Mouse (Mus musculus): ENCODE data around the gene Abl2. TPM values are rescaled to one million over a fixed set of nuclear protein-coding genes. Genes with fewer than 3 reads are reported as not detected.
"Not testable (repeated sequence)": the region's sequence is repeated elsewhere in the genome, so short reads cannot be mapped to it uniquely, and the experiment has no call there.

The Abl2 gene
- polyA plus RNA-seq (2012; rRNA removed) (10.2 and 10.9 TPM in 2 replicates), polyA plus RNA-seq (2014; fragmentation: Nextera tagmentation; extraction: Ambion mirVana) (6.2 and 6.9 TPM in 2 replicates)

GRCm38 (mm10) chr1:156558024-156558930 is at the start of gene Abl2:
TSS of gene Abl2 (plus strand) at chr1:156558786.
- Histone ChIP-seq H3K4me3 (replicated peaks; ENCODE audit: low read length) (peak within 1 kb of the TSS; percentile 98), H3K9ac (ENCODE audit: low read depth, low read length, severe bottlenecking) (peak within 1 kb of the TSS; percentile 98), H3K4me1 (ENCODE audit: control insufficient read depth, insufficient read depth, low read length) (peaks cover 8% of the 10 kb centered on the region; the same call in 1 of the 2 replicates), H3K27me3 (ENCODE audit: control insufficient read depth, insufficient read depth, low read length) (no peaks in the 10 kb centered on the region), H3K36me3 (ENCODE audit: control insufficient read depth, insufficient read depth, low read length) (no peaks in the 10 kb centered on the region), H3K4me2 (replicated peaks; ENCODE audit: low read depth, low read length, severe bottlenecking) (peak within 1 kb of the TSS; percentile 69), H3K9me3 (ENCODE audit: control insufficient read depth, low read length) (no peaks in the 10 kb centered on the region), H3K27ac (replicated peaks; ENCODE audit: low read depth, low read length) (peak within 1 kb of the TSS; percentile 97)
- DNase-seq (ENCODE audit: low spot score) (peak; percentile 88), ATAC-seq (ENCODE audit: low FRiP score, low read depth) (peak; percentile 97)
- peak; percentile 95 for TF ChIP-seq POLR2A (IDR thresholded peaks at IDR 0.05; ENCODE audit: borderline replicate concordance, extremely low read depth, insufficient read depth, insufficient read length)
- 12% methylated on average over 41 of the region's 60 CpGs for WGBS

- Histone ChIP-seq H3K27me3 (ENCODE audit: control insufficient read depth, insufficient read depth, low read length) (no peaks in the 10 kb centered on the region), H3K36me3 (ENCODE audit: control insufficient read depth, insufficient read depth, low read length) (no peaks in the 10 kb centered on the region), H3K9me3 (ENCODE audit: control insufficient read depth, low read length) (no peaks in the 10 kb centered on the region), H3K4me1 (ENCODE audit: control insufficient read depth, insufficient read depth, low read length) (no peaks in the 10 kb centered on the region), H3K4me3 (replicated peaks; ENCODE audit: low read length) (no peak overlapping the region), H3K4me2 (replicated peaks; ENCODE audit: low read depth, low read length, severe bottlenecking) (no peak overlapping the region), H3K9ac (ENCODE audit: low read depth, low read length, severe bottlenecking) (no peak overlapping the region), H3K27ac (replicated peaks; ENCODE audit: low read depth, low read length) (no peak overlapping the region)
- 92% methylated on average over 3 of the region's 3 CpGs for WGBS
- DNase-seq (ENCODE audit: low spot score) (no peak), ATAC-seq (ENCODE audit: low FRiP score, low read depth) (no peak)
- TF ChIP-seq POLR2A (IDR thresholded peaks at IDR 0.05; ENCODE audit: borderline replicate concordance, extremely low read depth, insufficient read depth, insufficient read length): no peak
Observed at GRCm38 (mm10) chr1:156520136-156520780, 38.3 kb upstream of the Abl2 start.

- 63% methylated on average over 15 of the region's 15 CpGs for WGBS
- H3K27me3 ChIP-seq (ENCODE audit: control insufficient read depth, insufficient read depth, low read length): no peaks in the 10 kb centered on the region
- H3K9me3 ChIP-seq (ENCODE audit: control insufficient read depth, low read length): no peaks in the 10 kb centered on the region
- no peak for ATAC-seq (ENCODE audit: low FRiP score, low read depth)
- peak; percentile 15 for DNase-seq (ENCODE audit: low spot score)
- no peak overlapping the region for H3K9ac ChIP-seq (ENCODE audit: low read depth, low read length, severe bottlenecking)
- no peak overlapping the region for H3K4me3 ChIP-seq (replicated peaks; ENCODE audit: low read length)
- no peak for TF ChIP-seq POLR2A (IDR thresholded peaks at IDR 0.05; ENCODE audit: borderline replicate concordance, extremely low read depth, insufficient read depth, insufficient read length)
- no peak overlapping the region for H3K4me2 ChIP-seq (replicated peaks; ENCODE audit: low read depth, low read length, severe bottlenecking)
- H3K4me1 ChIP-seq (ENCODE audit: control insufficient read depth, insufficient read depth, low read length): no peaks in the 10 kb centered on the region
- H3K36me3 ChIP-seq (ENCODE audit: control insufficient read depth, insufficient read depth, low read length): no peaks in the 10 kb centered on the region
- no peak overlapping the region for H3K27ac ChIP-seq (replicated peaks; ENCODE audit: low read depth, low read length)
Observed at GRCm38 (mm10) chr1:156521796-156522517, 36.6 kb upstream of the Abl2 start.

- not testable (repeated sequence) for DNase-seq (ENCODE audit: low spot score); H3K27ac ChIP-seq (replicated peaks; ENCODE audit: low read depth, low read length); H3K4me1 ChIP-seq (ENCODE audit: control insufficient read depth, insufficient read depth, low read length); H3K27me3 ChIP-seq (ENCODE audit: control insufficient read depth, insufficient read depth, low read length); H3K36me3 ChIP-seq (ENCODE audit: control insufficient read depth, insufficient read depth, low read length); H3K4me3 ChIP-seq (replicated peaks; ENCODE audit: low read length); H3K9me3 ChIP-seq (ENCODE audit: control insufficient read depth, low read length); H3K9ac ChIP-seq (ENCODE audit: low read depth, low read length, severe bottlenecking); H3K4me2 ChIP-seq (replicated peaks; ENCODE audit: low read depth, low read length, severe bottlenecking)
- peak; percentile 77 for ATAC-seq (ENCODE audit: low FRiP score, low read depth)
- WGBS: 86% methylated on average over 18 of the region's 22 CpGs
Observed at GRCm38 (mm10) chr1:156523842-156524241, 34.7 kb upstream of the Abl2 start, which contains the start of gene Gm10031. TSS of gene Gm10031 (plus strand) at chr1:156524012.

GRCm38 (mm10) chr1:156532476-156533175 is 26.0 kb upstream of the Abl2 start:
- not testable (repeated sequence) for H3K4me2 ChIP-seq (replicated peaks; ENCODE audit: low read depth, low read length, severe bottlenecking); DNase-seq (ENCODE audit: low spot score); H3K27me3 ChIP-seq (ENCODE audit: control insufficient read depth, insufficient read depth, low read length); H3K4me1 ChIP-seq (ENCODE audit: control insufficient read depth, insufficient read depth, low read length); H3K4me3 ChIP-seq (replicated peaks; ENCODE audit: low read length); H3K9ac ChIP-seq (ENCODE audit: low read depth, low read length, severe bottlenecking); H3K36me3 ChIP-seq (ENCODE audit: control insufficient read depth, insufficient read depth, low read length); H3K9me3 ChIP-seq (ENCODE audit: control insufficient read depth, low read length); H3K27ac ChIP-seq (replicated peaks; ENCODE audit: low read depth, low read length); ATAC-seq (ENCODE audit: low FRiP score, low read depth)
- WGBS: 86% methylated on average over 16 of the region's 16 CpGs

Measured in limb, embryonic 14.5 days (tissue).